Mouse (Mus musculus): ENCODE measurements around the gene Lypla2. TPM values are rescaled to one million over a fixed set of nuclear protein-coding genes. Genes with fewer than 3 reads are reported as not detected.
"Not testable (repeated sequence)": the region's sequence is repeated elsewhere in the genome, so short reads cannot be mapped to it uniquely, and the experiment has no call there.

Gene Lypla2
- polyA plus RNA-seq, 1 experiment: 74.7 TPM

GRCm38 (mm10) chr4:135942193-135942592, 30.2 kb downstream of the Lypla2 start:
- Histone ChIP-seq H3K4me3 (ENCODE audit: insufficient read depth, low read length) (no peak overlapping the region), H3K4me1 (ENCODE audit: control insufficient read depth, insufficient read depth, low read length) (peaks cover 36% of the 10 kb centered on the region), H3K27ac (ENCODE audit: insufficient read depth, low read depth, low read length) (peak overlapping the region; percentile 84)
- TF ChIP-seq POLR2A (IDR thresholded peaks at IDR 0.05; ENCODE audit: borderline replicate concordance, low read depth, low read length) (no peak), CTCF (IDR thresholded peaks at IDR 0.05; ENCODE audit: low read depth, low read length) (no peak)

DNA sequence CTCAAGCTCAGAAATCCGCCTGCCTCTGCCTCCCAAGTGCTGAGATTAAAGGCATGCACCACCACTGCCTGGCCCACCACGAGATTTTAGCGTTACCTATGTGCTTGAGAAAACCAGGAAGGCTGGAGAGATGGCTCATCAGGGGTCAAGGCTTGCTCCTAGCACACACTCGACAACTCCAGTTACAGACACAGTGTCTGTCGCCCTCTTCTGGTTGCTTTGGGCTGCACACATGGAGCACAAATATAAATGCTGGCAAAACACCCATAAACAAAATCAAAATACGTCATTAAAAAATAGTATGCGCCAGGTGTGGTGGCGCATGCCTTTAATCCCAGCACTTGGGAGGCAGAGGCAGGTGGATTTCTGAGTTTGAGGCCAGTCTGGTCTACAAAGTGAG, 31.4 kb downstream of the Lypla2 start:
- peaks cover 35% of the 10 kb centered on the region for H3K4me1 ChIP-seq (ENCODE audit: control insufficient read depth, insufficient read depth, low read length)
- not testable (repeated sequence) for H3K4me3 ChIP-seq (ENCODE audit: insufficient read depth, low read length); H3K27ac ChIP-seq (ENCODE audit: insufficient read depth, low read depth, low read length)
- peak; percentile 40 for TF ChIP-seq CTCF (IDR thresholded peaks at IDR 0.05; ENCODE audit: low read depth, low read length)

DNA sequence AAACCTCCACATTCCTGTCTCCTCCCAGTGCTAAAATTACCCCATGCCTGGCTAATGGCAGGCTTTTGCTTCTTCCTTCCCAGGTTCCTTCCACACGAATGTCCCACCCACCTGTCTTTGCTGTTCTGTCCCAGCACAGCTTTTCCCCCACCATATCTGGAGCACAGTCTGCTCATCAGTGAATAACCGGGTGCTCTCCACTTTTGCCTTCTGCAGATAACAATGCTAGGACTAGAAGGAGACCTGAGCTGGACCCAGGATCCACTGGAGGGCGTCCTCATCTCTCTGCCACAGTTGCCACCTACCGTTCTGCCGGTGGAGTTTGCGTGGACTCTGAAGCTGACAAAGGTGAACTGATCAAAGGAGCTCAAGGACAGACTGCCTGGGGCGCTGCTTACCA, 33.6 kb downstream of the Lypla2 start:
- Histone ChIP-seq H3K27ac (ENCODE audit: insufficient read depth, low read depth, low read length) (no peak overlapping the region), H3K4me1 (ENCODE audit: control insufficient read depth, insufficient read depth, low read length) (peaks cover 24% of the 10 kb centered on the region), H3K4me3 (ENCODE audit: insufficient read depth, low read length) (no peak overlapping the region)
- TF ChIP-seq CTCF (IDR thresholded peaks at IDR 0.05; ENCODE audit: low read depth, low read length) (no peak; the same call in 1 of the 2 replicates), POLR2A (IDR thresholded peaks at IDR 0.05; ENCODE audit: borderline replicate concordance, low read depth, low read length) (no peak)

- no peak overlapping the region for H3K4me3 ChIP-seq (ENCODE audit: insufficient read depth, low read length)
- no peak overlapping the region for H3K27ac ChIP-seq (ENCODE audit: insufficient read depth, low read depth, low read length)
- TF ChIP-seq POLR2A (IDR thresholded peaks at IDR 0.05; ENCODE audit: borderline replicate concordance, low read depth, low read length): no peak
- TF ChIP-seq CTCF (IDR thresholded peaks at IDR 0.05; ENCODE audit: low read depth, low read length): no peak
- H3K4me1 ChIP-seq (ENCODE audit: control insufficient read depth, insufficient read depth, low read length): peaks cover 4% of the 10 kb centered on the region
Observed at GRCm38 (mm10) chr4:135935502-135935901, 36.9 kb downstream of the Lypla2 start.

GRCm38 (mm10) chr4:135934708-135935500, 37.5 kb downstream of the Lypla2 start:
- H3K4me1 ChIP-seq (ENCODE audit: control insufficient read depth, insufficient read depth, low read length): peaks cover 4% of the 10 kb centered on the region
- no peak overlapping the region for H3K27ac ChIP-seq (ENCODE audit: insufficient read depth, low read depth, low read length)
- no peak for TF ChIP-seq CTCF (IDR thresholded peaks at IDR 0.05; ENCODE audit: low read depth, low read length)
- no peak for TF ChIP-seq POLR2A (IDR thresholded peaks at IDR 0.05; ENCODE audit: borderline replicate concordance, low read depth, low read length)

DNA sequence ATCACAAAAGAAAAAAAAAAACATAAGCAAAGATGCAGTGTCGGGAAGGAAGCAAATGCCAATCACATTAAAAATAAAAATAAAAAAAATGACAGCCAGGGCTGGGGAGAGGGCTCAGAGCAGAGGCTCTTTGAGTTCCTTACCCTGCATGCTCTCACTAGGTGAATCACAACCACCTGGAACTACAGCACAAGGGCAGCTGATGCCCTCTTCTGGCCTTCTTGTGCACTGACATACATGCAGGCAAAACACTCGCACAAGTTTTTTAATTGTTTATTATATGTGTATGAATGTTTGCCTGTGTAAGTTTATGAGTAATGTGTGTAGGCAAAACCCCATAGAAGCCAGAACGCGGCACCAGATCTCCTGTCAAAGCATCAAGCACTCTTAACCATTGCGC, 40.6 kb downstream of the Lypla2 start:
- Histone ChIP-seq H3K4me1 (ENCODE audit: control insufficient read depth, insufficient read depth, low read length) (peaks cover 4% of the 10 kb centered on the region), H3K27ac (ENCODE audit: insufficient read depth, low read depth, low read length) (no peak overlapping the region), H3K4me3 (ENCODE audit: insufficient read depth, low read length) (no peak overlapping the region)
- TF ChIP-seq CTCF (IDR thresholded peaks at IDR 0.05; ENCODE audit: low read depth, low read length): 0 out of 2 replicates have a peak, but pooled peaks have one; percentile 9
- no peak for TF ChIP-seq POLR2A (IDR thresholded peaks at IDR 0.05; ENCODE audit: borderline replicate concordance, low read depth, low read length)

More at GRCm38 (mm10) chr4:135934708-135935500, 37.5 kb downstream of the Lypla2 start:
- no peak overlapping the region for H3K4me3 ChIP-seq (ENCODE audit: insufficient read depth, low read length)

GRCm38 (mm10) chr4:135930239-135930638, 42.2 kb downstream of the Lypla2 start:
- no peak for TF ChIP-seq CTCF (IDR thresholded peaks at IDR 0.05; ENCODE audit: low read depth, low read length)
- TF ChIP-seq POLR2A (IDR thresholded peaks at IDR 0.05; ENCODE audit: borderline replicate concordance, low read depth, low read length): no peak
- no peak overlapping the region for H3K4me3 ChIP-seq (ENCODE audit: insufficient read depth, low read length)
- H3K4me1 ChIP-seq (ENCODE audit: control insufficient read depth, insufficient read depth, low read length): peaks cover 4% of the 10 kb centered on the region
- H3K27ac ChIP-seq (ENCODE audit: insufficient read depth, low read depth, low read length): no peak overlapping the region

GRCm38 (mm10) chr4:135929828-135930227, 42.6 kb downstream of the Lypla2 start:
- Histone ChIP-seq H3K27ac (ENCODE audit: insufficient read depth, low read depth, low read length) (no peak overlapping the region), H3K4me1 (ENCODE audit: control insufficient read depth, insufficient read depth, low read length) (peaks cover 2% of the 10 kb centered on the region), H3K4me3 (ENCODE audit: insufficient read depth, low read length) (no peak overlapping the region)
- no peak for TF ChIP-seq CTCF (IDR thresholded peaks at IDR 0.05; ENCODE audit: low read depth, low read length)
- no peak for TF ChIP-seq POLR2A (IDR thresholded peaks at IDR 0.05; ENCODE audit: borderline replicate concordance, low read depth, low read length)

GRCm38 (mm10) chr4:135929405-135929804, 43.0 kb downstream of the Lypla2 start:
- Histone ChIP-seq H3K27ac (ENCODE audit: insufficient read depth, low read depth, low read length) (no peak overlapping the region), H3K4me3 (ENCODE audit: insufficient read depth, low read length) (no peak overlapping the region), H3K4me1 (ENCODE audit: control insufficient read depth, insufficient read depth, low read length) (no peaks in the 10 kb centered on the region)
- TF ChIP-seq POLR2A (IDR thresholded peaks at IDR 0.05; ENCODE audit: borderline replicate concordance, low read depth, low read length): no peak
- no peak for TF ChIP-seq CTCF (IDR thresholded peaks at IDR 0.05; ENCODE audit: low read depth, low read length)

DNA sequence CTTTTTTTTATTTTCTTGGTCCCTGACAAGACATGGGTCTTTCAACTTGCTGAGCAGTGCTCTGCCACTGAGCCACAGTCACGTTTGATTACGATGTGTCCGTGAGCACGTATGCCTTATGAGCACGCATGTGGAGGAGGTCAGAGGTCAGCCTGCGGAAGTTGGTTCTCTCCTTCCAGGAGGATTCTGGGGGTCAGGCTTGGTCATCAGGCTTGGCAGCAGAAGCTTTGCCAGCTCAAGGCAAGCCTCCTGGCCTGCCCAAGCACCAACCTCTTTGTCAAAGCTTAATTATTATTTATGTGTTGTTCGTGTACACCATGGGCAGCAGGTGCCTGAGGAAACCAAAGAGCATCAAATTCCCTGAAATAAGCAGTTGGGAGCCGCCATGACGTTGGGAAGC, 44.0 kb downstream of the Lypla2 start:
- no peaks in the 10 kb centered on the region for H3K4me1 ChIP-seq (ENCODE audit: control insufficient read depth, insufficient read depth, low read length)
- no peak overlapping the region for H3K27ac ChIP-seq (ENCODE audit: insufficient read depth, low read depth, low read length)
- no peak overlapping the region for H3K4me3 ChIP-seq (ENCODE audit: insufficient read depth, low read length)
- no peak for TF ChIP-seq CTCF (IDR thresholded peaks at IDR 0.05; ENCODE audit: low read depth, low read length)
- no peak for TF ChIP-seq POLR2A (IDR thresholded peaks at IDR 0.05; ENCODE audit: borderline replicate concordance, low read depth, low read length)

All from bone marrow macrophage, adult 2 months (primary cell).